Mouse (Mus musculus): ENCODE measurements around the gene Txndc11.
A peak's percentile ranks its signal among the peaks of the same experiment; 100 is the strongest.
"Not testable (repeated sequence)": the region's sequence is repeated elsewhere in the genome, so short reads cannot be mapped to it uniquely, and the experiment has no call there.

The Txndc11 gene

DNA sequence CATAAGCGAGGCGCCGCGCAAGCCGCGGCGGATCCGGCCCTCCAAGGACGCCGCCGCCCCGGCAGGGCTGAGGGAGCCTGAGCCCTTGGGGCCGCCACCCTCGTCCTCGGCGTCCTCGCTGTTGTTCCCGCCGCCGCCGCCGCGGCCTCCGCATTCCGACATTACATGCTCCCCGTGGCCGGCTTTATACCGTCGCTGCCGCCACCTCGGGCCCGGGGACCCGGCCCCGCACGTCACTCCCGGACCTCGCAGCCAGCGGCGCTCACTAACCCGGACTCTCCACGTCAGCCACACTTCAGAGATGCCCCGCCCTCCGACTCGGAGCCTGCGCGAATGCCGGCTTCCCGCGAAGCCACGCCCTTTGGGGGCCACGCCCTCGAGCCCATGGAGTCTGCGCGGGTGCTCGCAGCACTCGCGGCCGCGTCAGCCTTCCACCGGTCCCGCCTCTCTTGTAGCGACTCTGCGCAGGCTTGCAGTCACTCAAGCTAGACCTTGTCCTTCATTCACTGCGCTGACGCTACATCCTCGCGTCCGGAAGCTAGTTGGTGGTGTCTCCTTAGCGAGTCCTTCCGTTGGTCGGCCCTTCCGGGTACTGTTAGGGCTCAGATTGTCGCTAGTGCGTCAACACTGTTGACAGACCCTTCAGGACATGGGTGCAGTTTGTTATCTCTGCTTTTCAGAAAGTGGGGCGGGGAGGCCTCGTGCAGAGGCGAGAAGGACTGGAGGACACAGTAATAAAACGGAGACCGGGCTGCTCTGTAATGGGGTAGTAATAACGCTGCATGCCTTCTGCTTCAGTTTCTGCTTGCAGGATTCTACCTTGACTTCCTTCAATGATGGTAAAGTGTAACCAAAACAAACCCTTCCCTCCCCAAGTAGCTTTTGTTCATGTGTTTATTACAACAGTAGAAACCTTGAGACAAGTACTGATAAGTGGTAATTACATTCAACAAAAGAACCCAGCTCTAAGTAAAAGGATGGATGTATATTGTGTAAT, at the start of gene Txndc11:
Txndc11 (minus strand) TSS at position 303 of the 997 bp plus-strand sequence.
- DNase-seq (ENCODE audit: low spot score), result peak; percentile 98

DNA sequence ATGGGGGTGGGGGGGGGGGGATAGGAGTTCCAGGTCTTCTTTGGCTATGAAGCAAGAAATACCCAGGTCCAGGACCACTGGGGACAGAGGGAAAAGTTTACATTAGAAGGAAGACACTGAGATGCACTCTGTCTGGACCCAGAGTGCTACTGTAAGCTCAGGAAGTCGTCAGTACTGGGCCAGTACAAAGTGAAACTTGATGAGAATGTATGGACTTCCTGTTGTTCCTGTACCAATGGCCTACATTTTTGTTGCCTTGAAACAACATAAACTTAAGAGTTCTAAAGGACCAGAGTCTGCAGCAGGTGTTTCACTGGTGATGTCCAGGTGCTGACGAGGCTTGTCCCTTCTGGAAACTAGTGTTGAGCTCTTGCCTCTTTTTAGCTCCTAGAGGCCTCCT, 43.0 kb upstream of the Txndc11 start:
- DNase-seq (ENCODE audit: low spot score), result no peak

DNA sequence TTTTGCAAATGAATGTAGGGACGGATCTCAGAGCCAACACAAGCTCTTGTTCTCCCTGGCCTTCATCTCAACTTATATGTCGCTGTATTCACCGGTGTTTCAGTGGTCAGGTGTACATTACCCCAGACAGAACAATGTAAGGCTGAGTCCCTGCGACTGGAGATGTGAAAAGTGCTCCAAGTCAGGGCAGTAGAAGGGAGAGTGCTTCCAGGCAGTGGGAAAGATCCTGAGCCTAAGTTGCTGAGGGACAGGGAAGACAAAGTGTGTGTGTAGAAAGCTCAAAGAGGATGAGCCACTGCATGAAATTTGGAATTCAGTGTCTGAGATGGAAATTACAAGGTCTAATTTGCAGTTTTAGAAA, 42.4 kb upstream of the Txndc11 start:
- no peak for DNase-seq (ENCODE audit: low spot score)

DNA sequence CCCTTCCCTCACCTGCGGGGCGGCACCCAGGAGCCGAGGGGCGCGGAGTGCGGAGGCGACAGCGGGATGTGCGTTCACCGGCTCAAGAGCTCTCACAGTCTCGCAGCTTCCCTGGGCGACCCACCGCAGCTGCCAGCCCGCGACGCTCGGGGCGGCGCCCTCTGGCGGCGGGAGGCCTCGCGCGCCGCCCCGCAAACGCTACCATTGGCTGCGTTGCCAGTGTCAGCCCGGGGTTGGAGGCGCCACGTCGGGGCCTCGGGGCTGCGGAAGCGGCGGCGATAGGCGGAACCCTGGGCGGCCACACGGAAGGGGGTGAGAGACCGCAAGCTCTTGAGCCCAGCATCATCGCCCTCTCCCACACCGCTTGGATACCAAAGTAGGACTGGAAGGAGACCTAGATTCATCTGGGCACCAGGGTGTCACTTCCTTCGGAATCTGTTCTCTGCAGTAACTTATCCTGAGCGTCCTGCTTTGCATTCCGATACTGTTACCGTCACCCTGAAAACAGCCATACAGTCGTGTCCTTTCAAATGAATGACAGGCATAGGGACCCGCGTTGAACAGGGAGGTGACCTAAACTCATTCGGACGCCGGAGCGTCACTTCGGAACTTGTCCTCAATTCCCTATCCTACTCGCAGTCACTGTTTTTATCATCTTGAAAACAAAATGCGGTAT, 41.9 kb upstream of the Txndc11 start, which contains the start of gene Zc3h7a:
Zc3h7a (minus strand) TSS at position 186 of the 676 bp plus-strand sequence.
- DNase-seq (ENCODE audit: low spot score), result peak; percentile 91

DNA sequence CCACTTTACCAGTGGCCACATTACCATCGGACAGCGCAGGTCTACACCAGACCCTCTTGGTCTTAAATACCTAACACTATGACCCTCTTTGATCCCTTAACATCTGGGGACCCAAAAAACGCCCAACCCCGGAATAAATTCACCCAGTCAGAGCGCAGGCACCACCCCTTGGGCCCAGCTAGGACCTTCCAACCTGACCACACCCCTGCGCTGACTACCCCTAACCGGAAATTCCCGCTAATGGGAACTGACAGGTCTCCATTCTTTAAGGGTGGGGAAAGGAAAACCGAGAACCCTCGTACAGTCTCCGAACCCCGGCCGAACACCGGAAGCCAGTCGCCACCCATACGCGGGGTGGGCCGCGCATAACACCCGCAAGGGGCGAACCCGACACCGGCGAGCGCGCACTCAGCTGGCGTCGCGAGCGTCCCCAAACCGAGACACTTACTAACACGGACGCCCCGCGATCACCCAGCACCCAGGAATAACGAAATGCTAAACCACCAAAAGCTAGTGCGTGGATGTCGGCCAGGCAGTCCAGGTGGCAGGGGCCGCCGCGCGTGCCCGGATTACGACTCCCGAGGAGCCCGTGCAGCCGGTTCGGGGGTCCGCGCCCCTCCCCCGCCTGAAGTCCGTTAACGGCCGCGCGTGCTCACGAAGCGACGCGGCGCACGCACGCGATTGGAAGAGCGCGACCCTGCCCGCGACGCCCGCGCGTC, 41.2 kb upstream of the Txndc11 start:
- peak; percentile 84 for DNase-seq (ENCODE audit: low spot score)

DNA sequence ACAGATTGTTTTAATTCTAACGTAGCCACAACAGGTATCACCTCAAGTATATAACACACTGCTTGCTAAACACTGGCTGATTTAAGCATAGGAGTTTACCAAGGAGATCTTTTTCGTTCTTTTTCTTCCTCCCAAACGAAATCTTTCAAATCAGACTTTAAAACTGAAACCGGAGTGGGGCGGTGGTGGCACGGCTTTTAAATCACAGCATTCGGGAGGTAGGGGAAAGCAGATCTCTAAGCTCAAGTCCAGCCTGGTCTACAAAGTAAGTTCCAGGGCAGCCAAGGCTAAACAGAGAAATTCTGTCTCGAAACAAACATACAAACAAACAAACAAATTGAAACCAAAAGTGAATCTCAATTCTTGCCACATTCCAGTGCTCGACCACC, 40.6 kb upstream of the Txndc11 start:
- no peak for DNase-seq (ENCODE audit: low spot score)

DNA sequence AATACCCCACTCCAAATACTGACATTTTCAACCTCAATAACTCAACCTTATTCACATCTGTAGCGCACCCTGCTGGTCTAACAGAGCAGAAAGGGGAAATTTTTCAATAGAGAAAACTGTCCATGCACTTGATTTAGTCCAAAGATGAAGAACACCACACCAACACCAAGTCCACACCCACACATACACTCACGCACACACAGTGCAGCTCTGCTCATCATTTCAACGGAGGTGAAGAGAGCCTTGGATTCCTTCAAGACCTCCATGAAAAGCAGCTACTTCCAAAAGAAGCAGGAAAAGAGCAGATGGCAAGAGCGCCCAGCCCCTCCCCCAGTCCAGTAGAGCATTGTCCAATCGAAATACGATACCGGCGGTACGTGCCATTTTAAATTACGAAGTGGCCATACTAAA, 40.2 kb upstream of the Txndc11 start:
- DNase-seq (ENCODE audit: low spot score), result peak; percentile 77

DNA sequence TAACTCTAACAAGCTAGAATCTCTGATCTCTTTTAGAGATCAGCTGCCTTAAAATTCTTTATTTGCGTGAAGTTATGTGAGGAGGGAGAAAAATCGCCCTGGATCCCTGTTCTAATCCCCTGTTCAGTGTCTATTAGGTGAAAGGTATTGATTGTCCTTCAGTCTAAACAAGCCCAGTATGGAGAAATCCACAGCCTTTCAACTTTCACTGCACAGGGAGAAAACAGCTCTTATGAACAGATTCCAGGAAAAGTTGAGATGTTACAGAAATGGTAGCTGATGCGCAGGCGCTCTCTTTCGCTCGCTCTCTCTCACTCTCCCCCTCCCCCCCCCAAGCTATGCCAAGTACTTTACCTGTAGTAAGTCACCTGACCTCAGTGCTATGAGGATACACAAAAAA, 37.2 kb upstream of the Txndc11 start:
- DNase-seq (ENCODE audit: low spot score), result no peak

DNA sequence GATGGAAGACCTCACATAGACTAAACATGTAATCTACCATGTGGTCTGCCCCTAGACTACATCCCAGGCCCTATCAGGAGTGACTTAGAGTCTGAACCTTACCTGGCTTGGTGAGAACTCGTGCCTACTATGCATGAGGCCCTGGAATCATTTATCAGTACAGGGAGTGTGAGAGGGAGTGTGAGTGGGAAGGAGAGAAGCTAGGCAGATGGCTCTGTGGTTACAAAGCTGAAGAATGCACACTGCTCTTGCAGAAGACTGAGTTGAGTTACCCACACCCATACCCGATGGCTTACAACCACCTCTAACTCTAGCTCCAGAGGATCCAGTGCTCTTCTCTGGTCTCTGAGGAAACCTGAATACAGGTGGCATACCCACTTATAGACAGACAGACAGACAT, 32.0 kb upstream of the Txndc11 start:
- DNase-seq (ENCODE audit: low spot score), result no peak

DNA sequence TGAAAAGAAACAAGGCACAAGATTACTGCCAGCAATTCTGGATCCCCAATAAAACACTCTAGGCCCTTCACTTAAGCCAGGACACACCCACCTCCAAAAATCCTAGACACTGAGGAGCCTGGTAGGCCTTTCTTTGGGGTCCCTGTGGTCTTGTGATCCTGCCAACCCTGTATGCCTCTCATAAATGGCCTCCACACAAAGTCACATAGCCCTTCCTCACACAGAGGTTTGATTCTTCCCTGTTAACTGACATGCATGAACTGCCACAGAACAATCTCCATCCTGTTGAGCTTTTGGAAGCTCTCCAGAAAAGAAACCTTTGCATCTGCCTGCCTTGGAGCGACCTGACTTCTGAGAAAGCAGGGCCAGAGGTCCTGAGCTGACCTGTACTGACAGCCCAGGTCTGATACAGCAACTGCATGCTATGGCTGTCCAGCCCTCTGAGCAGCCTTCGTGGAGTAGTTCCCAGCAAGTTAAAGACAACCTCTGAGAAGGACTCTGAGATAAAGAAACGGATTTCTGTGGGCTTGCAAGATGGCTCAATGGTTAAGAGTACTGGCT, 30.3 kb upstream of the Txndc11 start:
- no peak for DNase-seq (ENCODE audit: low spot score)

DNA sequence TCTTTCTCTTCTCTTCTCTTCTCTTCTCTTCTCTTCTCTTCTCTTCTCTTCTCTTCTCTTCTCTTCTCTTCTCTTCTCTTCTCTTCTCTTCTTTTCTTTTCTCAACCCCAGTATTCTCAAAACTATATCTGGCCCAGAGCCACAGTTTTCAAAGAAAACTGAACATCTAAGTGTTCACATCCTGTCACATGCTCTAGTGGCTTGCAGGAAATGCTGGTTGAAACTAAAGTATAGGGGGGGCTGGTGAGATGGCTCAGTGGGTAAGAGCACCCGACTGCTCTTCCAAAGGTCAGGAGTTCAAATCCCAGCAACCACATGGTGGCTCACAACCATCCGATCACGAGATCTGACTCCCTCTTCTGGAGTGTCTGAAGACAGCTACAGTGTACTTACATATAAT, 23.3 kb upstream of the Txndc11 start:
- DNase-seq (ENCODE audit: low spot score), result not testable (repeated sequence)

DNA sequence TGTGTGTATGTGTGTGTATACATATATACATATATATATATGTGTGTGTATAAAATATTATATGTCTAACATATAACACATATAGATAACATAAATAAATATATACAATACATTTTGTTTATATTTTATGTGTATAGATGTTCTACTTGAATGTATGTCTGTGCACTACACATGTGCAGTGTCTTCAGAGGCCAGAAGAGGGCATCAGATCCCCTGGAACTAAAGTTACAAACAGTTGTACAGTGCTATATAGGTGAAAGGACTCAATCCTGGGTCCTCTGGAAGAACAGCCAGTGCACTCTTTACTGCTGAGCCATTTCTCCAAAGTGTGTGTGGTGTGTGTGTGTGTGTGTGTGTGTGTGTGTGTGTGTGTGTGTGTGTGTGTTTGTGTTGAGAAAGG, 20.1 kb upstream of the Txndc11 start:
- DNase-seq (ENCODE audit: low spot score), result no peak

DNA sequence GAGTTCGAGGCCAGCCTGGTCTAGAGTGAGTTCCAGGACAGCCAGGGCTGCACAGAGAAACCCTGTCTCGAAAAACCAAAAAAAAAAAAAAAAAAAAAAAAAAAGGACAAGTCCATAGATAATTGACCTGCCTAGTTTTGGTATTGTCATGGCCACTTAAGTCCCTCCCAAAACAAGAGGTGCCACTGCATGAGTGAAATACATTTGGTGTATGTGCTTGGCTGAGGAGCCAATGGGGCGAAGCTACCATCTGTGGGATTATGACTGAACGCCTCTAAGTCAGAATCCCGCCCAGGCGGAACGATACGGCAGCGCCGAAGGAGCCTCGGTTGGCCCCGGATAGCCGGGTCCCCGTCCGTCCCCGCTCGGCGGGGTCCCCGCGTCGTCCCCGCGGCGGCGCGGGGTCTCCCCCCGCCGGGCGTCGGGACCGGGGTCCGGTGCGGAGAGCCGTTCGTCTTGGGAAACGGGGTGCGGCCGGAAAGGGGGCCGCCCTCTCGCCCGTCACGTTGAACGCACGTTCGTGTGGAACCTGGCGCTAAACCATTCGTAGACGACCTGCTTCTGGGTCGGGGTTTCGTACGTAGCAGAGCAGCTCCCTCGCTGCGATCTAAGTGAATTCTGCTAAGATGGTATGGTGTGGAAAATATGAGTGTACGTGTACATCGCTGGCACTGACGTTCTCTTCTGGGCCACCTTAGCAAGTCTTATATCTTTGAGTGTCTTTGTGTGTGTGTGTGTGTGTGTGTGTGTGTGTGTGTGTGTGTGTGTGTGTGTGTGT, 9.4 kb upstream of the Txndc11 start:
- DNase-seq (ENCODE audit: low spot score), result not testable (repeated sequence)

DNA sequence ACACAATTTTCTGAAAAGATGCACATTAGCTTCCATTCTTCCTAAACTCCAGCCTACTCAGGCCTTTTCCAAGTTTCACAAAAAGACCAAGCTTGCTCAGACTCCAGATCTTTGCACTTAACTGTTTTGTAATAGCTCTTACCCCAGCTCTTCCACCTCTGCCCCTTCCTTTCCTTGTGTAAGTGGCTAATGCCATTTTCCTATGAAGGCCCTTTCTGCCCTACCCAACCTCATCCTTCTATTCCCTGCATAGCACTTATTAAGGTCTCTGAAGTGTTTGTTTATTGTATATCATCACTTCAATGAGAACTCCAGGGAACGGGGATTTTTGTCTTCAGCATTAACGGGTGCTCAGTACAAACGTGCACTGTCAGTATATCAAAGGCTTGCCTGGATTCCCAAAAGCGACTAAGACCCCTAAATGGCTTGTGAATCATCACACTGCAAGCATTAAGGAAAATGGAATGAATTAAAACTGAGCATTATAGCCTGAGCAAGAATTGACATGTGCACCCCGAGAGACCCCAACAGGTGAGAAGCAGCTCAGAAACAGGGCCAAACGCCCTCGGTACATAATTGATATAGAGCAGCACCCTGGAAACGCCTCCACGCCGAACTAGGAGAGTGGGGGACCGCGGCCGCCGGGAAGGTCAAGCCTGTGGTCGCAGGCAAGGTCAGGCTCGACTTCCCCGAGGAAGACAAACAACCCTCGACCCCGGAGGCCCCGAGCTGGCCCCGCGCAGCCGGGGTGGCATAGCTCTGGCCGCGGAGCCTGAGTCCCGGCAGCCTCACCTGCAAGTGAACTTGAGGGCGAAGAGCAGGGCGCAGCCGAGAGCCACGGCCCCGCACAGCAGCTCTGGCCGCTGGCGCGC, 738 bp downstream of the Txndc11 start:
- no peak for DNase-seq (ENCODE audit: low spot score)

DNA sequence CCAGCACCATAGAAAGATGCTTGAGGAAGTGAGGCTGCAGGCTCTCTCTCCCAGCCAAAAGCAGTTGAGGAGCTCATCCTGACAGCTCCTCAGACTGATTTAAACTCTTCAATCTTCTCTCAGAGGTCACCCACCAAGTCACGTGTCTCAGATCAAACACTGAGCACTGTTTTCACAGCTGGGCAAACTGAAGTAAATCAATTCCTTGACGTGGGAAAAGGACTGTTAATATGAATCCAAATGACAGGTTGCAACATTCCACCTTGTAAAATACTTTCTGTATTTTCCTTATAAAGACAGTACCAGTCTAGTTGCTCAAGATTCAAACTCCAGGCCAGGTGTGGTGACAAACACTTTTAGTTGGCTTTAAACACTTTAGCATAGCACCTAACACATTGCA, 1.6 kb downstream of the Txndc11 start:
- DNase-seq (ENCODE audit: low spot score), result no peak

DNA sequence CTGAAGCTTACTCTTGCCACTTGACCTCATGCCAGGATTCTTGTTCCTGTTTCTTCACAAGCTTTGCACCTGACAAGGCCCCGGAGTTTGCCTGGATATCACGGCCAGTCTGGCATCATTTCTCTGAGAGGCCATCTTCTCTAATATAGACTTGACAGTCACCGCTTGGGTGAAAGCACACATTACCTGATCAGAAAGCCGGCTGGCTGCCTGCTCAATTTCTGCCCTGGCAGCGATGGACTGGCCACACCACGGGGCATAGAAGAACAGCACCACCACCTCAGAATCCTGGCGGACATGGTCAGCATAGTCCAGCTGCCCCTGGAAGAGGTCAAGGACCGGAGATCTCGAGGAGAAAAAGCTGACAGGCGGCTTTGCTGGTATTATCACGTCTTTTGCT, 6.1 kb downstream of the Txndc11 start:
- no peak for DNase-seq (ENCODE audit: low spot score)

DNA sequence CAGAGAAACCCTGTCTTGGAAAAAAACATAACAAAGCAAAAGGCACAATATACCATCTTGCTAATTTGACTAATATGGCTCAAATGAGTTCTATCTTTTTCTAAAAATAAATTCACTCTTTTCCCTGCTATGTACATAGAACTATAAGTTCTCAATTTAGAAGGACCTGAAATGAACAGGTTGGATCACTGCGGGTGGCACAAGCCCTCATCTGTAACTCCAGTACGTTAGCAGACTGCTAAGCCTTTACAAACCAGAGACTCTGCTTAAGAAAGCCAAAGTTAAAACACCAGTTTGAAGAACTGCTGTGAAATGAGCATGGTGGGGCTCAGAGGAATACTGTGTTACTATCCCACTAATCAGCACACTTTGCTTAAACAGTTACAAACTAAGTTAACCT, 9.1 kb downstream of the Txndc11 start:
- DNase-seq (ENCODE audit: low spot score), result no peak

DNA sequence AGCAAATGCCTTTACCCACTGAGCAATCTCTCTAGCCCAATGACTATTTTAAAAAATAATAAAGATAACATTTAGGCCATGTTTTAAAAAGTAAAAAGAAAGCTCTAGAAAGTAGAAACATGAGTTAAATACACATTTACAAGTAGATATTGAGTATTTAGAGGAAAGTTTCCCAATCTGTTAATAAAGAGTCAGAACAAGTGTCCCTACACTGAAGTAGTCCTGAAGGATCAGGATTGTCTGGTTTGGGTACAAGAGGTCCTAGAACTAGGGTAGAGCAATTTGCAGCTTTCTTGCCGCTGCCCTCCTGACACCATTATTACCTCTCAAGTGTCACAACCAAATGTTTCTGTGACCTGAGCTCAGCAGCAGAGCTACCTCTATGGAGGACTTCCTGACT, 10.3 kb downstream of the Txndc11 start:
- no peak for DNase-seq (ENCODE audit: low spot score)

DNA sequence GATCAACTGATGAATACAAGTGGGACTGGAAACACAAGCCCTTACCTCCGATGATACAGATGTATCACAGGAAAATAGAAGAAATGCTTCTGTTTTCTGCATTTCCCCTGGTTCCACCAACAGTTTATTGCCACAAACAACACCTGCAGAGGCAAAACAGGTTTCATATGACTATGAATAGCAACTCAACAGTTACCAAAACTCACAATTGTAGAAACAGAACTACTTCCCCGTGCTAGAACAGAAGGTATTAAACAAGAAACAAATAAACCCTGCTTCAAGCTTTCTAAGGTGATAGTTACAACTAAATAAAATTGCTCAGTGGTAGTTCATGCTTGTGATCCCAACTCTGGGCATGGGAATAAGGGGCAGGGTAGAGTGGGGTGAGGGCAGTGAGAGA, 11.8 kb downstream of the Txndc11 start:
- no peak for DNase-seq (ENCODE audit: low spot score)

DNA sequence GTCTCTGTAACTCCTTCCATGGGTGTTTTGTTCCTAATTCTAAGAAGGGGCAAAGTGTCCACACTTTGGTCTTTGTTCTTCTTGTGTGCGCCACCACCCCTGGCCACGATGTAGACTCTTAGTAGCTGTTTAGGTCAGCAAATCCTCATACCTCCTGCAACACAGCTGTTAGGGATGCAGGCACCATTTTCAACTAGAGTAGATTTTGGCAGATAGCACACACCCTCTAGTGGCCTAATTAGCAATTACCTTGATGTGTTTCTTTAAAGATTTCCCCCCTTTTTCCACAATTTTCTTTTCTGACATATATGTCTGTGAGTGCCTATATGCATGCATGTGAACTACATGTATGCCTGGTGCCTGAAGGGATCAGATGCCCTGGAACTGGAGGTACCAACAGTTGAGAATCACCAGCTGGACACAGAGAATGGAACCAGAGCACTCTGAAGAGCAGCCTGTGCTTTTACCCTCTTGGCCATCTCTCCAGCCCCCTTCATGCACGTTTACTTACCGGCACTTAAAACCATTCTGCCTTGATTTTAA, 25.2 kb downstream of the Txndc11 start:
- DNase-seq (ENCODE audit: low spot score), result peak; percentile 78

Data from retina, embryonic 14.5 days (tissue).